Mouse (Mus musculus): ENCODE measurements at regions not wholly inside any gene's neighbourhood (a gene's known extent, or its start where the extent isn't known, plus 50 kb on each side); places are given as distances from the start of the nearest gene placed in this dataset.

DNA sequence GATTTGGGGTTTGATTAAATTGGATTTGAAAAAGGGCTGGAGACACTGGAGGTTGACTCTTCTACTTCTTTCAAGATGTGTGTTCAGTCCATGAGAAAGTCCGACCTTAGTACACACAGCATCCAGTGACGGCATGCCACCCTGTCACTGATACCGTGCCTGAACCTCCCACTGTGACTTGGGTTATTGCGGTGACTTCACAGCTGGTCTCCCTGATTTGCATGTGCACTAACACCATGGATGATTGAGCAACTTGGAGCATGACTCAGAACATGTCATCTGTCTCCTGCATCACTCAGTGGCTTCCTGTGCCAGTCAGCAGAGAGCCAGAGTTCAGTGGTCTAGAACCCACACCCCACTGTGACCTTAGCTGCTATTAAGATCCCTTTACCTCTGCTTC lies 208.3 kb downstream of the Rnf144a start:
- TF ChIP-seq GATA1 (IDR thresholded peaks at IDR 0.05; ENCODE audit: borderline replicate concordance, low read length) = no peak
- TF ChIP-seq FLI1 (IDR thresholded peaks at IDR 0.05; ENCODE audit: low read length) = no peak

Data from megakaryocyte, embryonic 14.5 days (primary cell).